Mouse (Mus musculus) CH12.LX (cell line): ENCODE results near the gene Nudt22. TPM values are rescaled to one million over a fixed set of nuclear protein-coding genes. Genes with fewer than 3 reads are reported as not detected.

Source experiments
- DNase-seq: peaks from one replicate; pipeline ENCODE4 v3.0.0-alpha.2; 2013; ENCODE audit errors: extremely low read depth
- H3K27ac ChIP-seq: 2 replicates; pipeline ENCODE4 v1.5.1; 2012; ENCODE audit warnings: low read depth, mild to moderate bottlenecking, control low read depth, moderate library complexity; ENCODE audit not compliant: insufficient read depth
- H3K27me3 ChIP-seq: replicated peaks from 2 replicates; pipeline ENCODE3; 2012; ENCODE audit warnings: inconsistent platforms
- H3K36me3 ChIP-seq, 2 experiments: replicated peaks in 1 of 2; 2 replicates each; pipeline versions ENCODE3 to v1.6.1; 2012; ENCODE audit warnings: inconsistent platforms in 1 of 2, low read length in 1 of 2, mild to moderate bottlenecking in 1 of 2, mixed read lengths in 1 of 2, moderate library complexity in 1 of 2; ENCODE audit not compliant: control insufficient read depth in 1 of 2, insufficient read depth in 1 of 2
- H3K4me1 ChIP-seq, 2 experiments: 2 replicates each; pipeline ENCODE4 v1.6.1; 2012; ENCODE audit warnings: inconsistent platforms in 1 of 2, moderate library complexity in 1 of 2; ENCODE audit not compliant: insufficient read depth in 2 of 2, control insufficient read depth in 1 of 2
- H3K4me2 ChIP-seq: 2 replicates; pipeline ENCODE4 v1.6.1; 2012; ENCODE audit warnings: low read depth, mild to moderate bottlenecking, control low read depth; ENCODE audit not compliant: poor library complexity, insufficient read depth, severe bottlenecking
- H3K4me3 ChIP-seq, 3 experiments: fragments of 150-350 bp in 1 of 3; sonication (generic) in 1 of 3; replicated peaks in 1 of 3; 2 replicates each; pipeline versions ENCODE3 to v1.5.1; 2011 to 2012; ENCODE audit warnings: low read depth in 2 of 3, low read length in 2 of 3, mild to moderate bottlenecking in 2 of 3, moderate library complexity in 2 of 3, control low read depth in 1 of 3, improper control_type of control experiment in 1 of 3, inconsistent platforms in 1 of 3, mixed read lengths in 1 of 3; ENCODE audit not compliant: poor library complexity in 1 of 3
- H3K79me2 ChIP-seq: replicated peaks from 2 replicates; pipeline ENCODE4 v1.6.1; 2012; ENCODE audit warnings: mild to moderate bottlenecking, moderate library complexity; ENCODE audit not compliant: control insufficient read depth, poor library complexity, insufficient read depth, severe bottlenecking; ENCODE audit errors: extremely low read depth
- H3K9ac ChIP-seq: 2 replicates; pipeline ENCODE4 v1.6.1; 2012; ENCODE audit warnings: low read depth, mild to moderate bottlenecking, control low read depth, moderate library complexity; ENCODE audit not compliant: insufficient read depth
- H3K9me3 ChIP-seq: replicated peaks from 2 replicates; pipeline ENCODE3; 2012; ENCODE audit warnings: low read length, inconsistent platforms, mixed read lengths
- BHLHE40 ChIP-seq: IDR thresholded peaks from 2 replicates; pipeline ENCODE4 v1.6.1; 2011; ENCODE audit warnings: mild to moderate bottlenecking, low read depth, low read length, improper control_type of control experiment
- CTCF ChIP-seq, 2 experiments: IDR thresholded peaks in 1 of 2; conservative IDR thresholded peaks in 1 of 2; 2 replicates each; pipeline ENCODE4 v1.5.1; 2011 to 2012; ENCODE audit warnings: low read depth in 2 of 2, low read length in 2 of 2, improper control_type of control experiment in 1 of 2, inconsistent platforms in 1 of 2, mild to moderate bottlenecking in 1 of 2, moderate library complexity in 1 of 2
- ELF1 ChIP-seq: IDR thresholded peaks from 2 replicates; pipeline ENCODE4 v1.6.1; 2014; ENCODE audit warnings: low read depth, mild to moderate bottlenecking, inconsistent platforms, low read length, improper control_type of control experiment
- ETS1 ChIP-seq: conservative IDR thresholded peaks from 2 replicates; pipeline ENCODE4 v1.6.1; 2012; ENCODE audit warnings: low read depth, mild to moderate bottlenecking, inconsistent platforms, low read length, improper control_type of control experiment, moderate library complexity
- GABPA ChIP-seq: IDR thresholded peaks from 2 replicates; pipeline ENCODE4 v1.6.1; 2012; ENCODE audit warnings: low read depth, low read length, improper control_type of control experiment, inconsistent platforms; ENCODE audit not compliant: insufficient replicate concordance
- HCFC1 ChIP-seq: IDR thresholded peaks from 2 replicates; pipeline ENCODE4 v1.6.1; 2012; ENCODE audit warnings: low read depth, mild to moderate bottlenecking, inconsistent platforms, low read length, improper control_type of control experiment
- IRF4 ChIP-seq: IDR thresholded peaks from 2 replicates; pipeline ENCODE4 v1.6.1; 2014; ENCODE audit warnings: low read depth, mild to moderate bottlenecking, inconsistent platforms, low read length, improper control_type of control experiment
- JUND ChIP-seq: conservative IDR thresholded peaks from 2 replicates; pipeline ENCODE4 v1.6.1; 2011; ENCODE audit warnings: low read depth, low read length, improper control_type of control experiment
- KAT2A ChIP-seq: IDR thresholded peaks from 2 replicates; pipeline ENCODE4 v1.6.1; 2012; ENCODE audit warnings: low read length, improper control_type of control experiment, inconsistent platforms; ENCODE audit not compliant: insufficient replicate concordance
- MAFK ChIP-seq: IDR thresholded peaks from 2 replicates; pipeline ENCODE4 v1.6.1; 2011; ENCODE audit warnings: low read length, improper control_type of control experiment; ENCODE audit not compliant: insufficient replicate concordance
- MAX ChIP-seq: IDR thresholded peaks from 2 replicates; pipeline ENCODE4 v1.6.1; 2011; ENCODE audit warnings: low read length, improper control_type of control experiment
- MAZ ChIP-seq: IDR thresholded peaks from 2 replicates; pipeline ENCODE4 v1.6.1; 2012; ENCODE audit warnings: low read depth, mild to moderate bottlenecking, inconsistent platforms, low read length, improper control_type of control experiment, moderate library complexity
- MEF2A ChIP-seq: IDR thresholded peaks from 2 replicates; pipeline ENCODE4 v1.6.1; 2014; ENCODE audit warnings: low read depth, mild to moderate bottlenecking, inconsistent platforms, low read length, improper control_type of control experiment, borderline replicate concordance
- MXI1 ChIP-seq: IDR thresholded peaks from 2 replicates; pipeline ENCODE4 v1.6.1; 2011; ENCODE audit warnings: mild to moderate bottlenecking, low read depth, low read length, improper control_type of control experiment
- NRF1 ChIP-seq: IDR thresholded peaks from 2 replicates; pipeline ENCODE4 v1.6.1; 2014; ENCODE audit warnings: low read depth, mild to moderate bottlenecking, inconsistent platforms, low read length, improper control_type of control experiment, moderate library complexity
- PAX5 ChIP-seq: IDR thresholded peaks from 2 replicates; pipeline ENCODE4 v1.6.1; 2012; ENCODE audit warnings: low read length, inconsistent platforms, mixed read lengths
- POLR2A ChIP-seq: IDR thresholded peaks from 2 replicates; pipeline ENCODE4 v1.6.1; 2011; ENCODE audit warnings: low read depth, mild to moderate bottlenecking, improper control_type of control experiment, low read length
- SIN3A ChIP-seq: IDR thresholded peaks from 2 replicates; pipeline ENCODE4 v1.6.1; 2012; ENCODE audit warnings: low read length, improper control_type of control experiment, inconsistent platforms
- TBP ChIP-seq: conservative IDR thresholded peaks from 2 replicates; pipeline ENCODE4 v1.6.1; 2011; ENCODE audit warnings: low read depth, low read length, improper control_type of control experiment
- USF1 ChIP-seq: IDR thresholded peaks from 2 replicates; pipeline ENCODE4 v1.6.1; 2014; ENCODE audit warnings: low read depth, mild to moderate bottlenecking, inconsistent platforms, low read length, improper control_type of control experiment
- USF2 ChIP-seq: conservative IDR thresholded peaks from 2 replicates; pipeline ENCODE4 v1.6.1; 2011; ENCODE audit warnings: low read depth, low read length, improper control_type of control experiment
- ZC3H11A ChIP-seq: IDR thresholded peaks from 2 replicates; pipeline ENCODE4 v1.6.1; 2012; ENCODE audit warnings: low read depth, mild to moderate bottlenecking, inconsistent platforms, low read length, improper control_type of control experiment
- ZKSCAN1 ChIP-seq: IDR thresholded peaks from 2 replicates; pipeline ENCODE4 v1.6.1; 2012; ENCODE audit warnings: low read depth, inconsistent platforms, low read length, improper control_type of control experiment, borderline replicate concordance
- ZMIZ1 ChIP-seq: IDR thresholded peaks from 2 replicates; pipeline ENCODE4 v1.6.1; 2012; ENCODE audit warnings: low read depth, mild to moderate bottlenecking, inconsistent platforms, low read length, improper control_type of control experiment
- dilution Hi-C: fragments of 300-500 bp; cut with MboI; formaldehyde crosslinking; loops from 2 replicates; pipeline ENCODE4 v1.14.3; 2020; ENCODE audit warnings: low sequenced_read_pairs; ENCODE audit not compliant: extremely low pct_unique_long_range_greater_than_20kb, extremely low pct_ligation_motif_present
- in situ Hi-C: fragments of 300-500 bp; cut with MboI; formaldehyde crosslinking; loops from 3 replicates; pipeline ENCODE4 v1.14.3; 2019; ENCODE audit warnings: low sequenced_read_pairs, low pct_ligation_motif_present, low pct_unique_long_range_greater_than_20kb, mixed read lengths
- polyA plus RNA-seq: library from polyadenylated mRNA; unstranded; fragments of >175 nt; gene quantifications from 2 replicates; pipeline ENCODE4 v1.2.1, GENCODE M21; 2012; ENCODE audit warnings: low read depth; ENCODE audit not compliant: insufficient read length
- total RNA-seq, 2 experiments: library from RNA; depleted of rRNA; stranded (reverse); fragments of 300-350 nt in 1 of 2; fragments of >200 nt in 1 of 2; gene quantifications; 2 replicates each; pipeline ENCODE4 v1.2.3; 2012 to 2014

Nudt22 gene
- total and polyA plus RNA-seq, 3 experiments, result 11.1 to 24.6 (median 11.2) TPM

DNA sequence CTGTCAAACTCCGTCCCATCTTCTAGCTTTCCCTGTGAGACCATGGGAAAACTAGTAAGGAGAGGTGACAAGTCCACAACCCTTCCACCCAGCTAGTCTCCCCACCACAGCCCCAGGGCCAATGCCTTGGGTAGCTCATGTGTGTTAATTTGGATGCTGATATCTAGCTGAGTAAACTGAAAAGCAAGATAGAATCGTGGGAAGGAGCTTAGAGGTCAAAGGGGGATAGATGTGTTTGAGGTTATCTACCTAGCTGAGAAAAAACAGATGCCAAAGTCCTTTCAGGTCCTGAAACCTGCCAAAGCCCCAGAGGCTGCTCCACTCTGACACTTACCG lies 17.3 kb downstream of the Nudt22 start:
- H3K79me2 ChIP-seq, result peaks cover 29% of the 10 kb centered on the region
- peak overlapping the region; percentile 69 for H3K4me2 ChIP-seq
- in situ Hi-C loops, result no loop called here
- peak overlapping the region; percentile 50; the same call in 1 of the 2 replicates for H3K9ac ChIP-seq
- peak overlapping the region; percentile 66 to 83 (median 68) for H3K4me3 ChIP-seq
- TF ChIP-seq ETS1 (no peak), KAT2A (no peak), IRF4 (no peak), ZMIZ1 (no peak), CTCF (conservative IDR thresholded peaks at IDR 0.05 in 1 of 2, IDR thresholded peaks at IDR 0.05 in 1 of 2; ENCODE audit: low read depth in 2 of 2, low read length in 2 of 2) (no peak), SIN3A (no peak), ELF1 (no peak), MAZ (no peak), POLR2A (no peak), TBP (no peak), USF2 (no peak), HCFC1 (no peak), USF1 (no peak), BHLHE40 (no peak), PAX5 (no peak), GABPA (no peak)
- H3K36me3 ChIP-seq, result peaks cover 20 to 42% of the 10 kb centered on the region in 2 experiments
- no peak for DNase-seq
- H3K4me1 ChIP-seq, result peaks cover 15 to 49% of the 10 kb centered on the region in 2 experiments
- H3K9me3 ChIP-seq, result no peaks in the 10 kb centered on the region
- no peaks in the 10 kb centered on the region for H3K27me3 ChIP-seq
- H3K27ac ChIP-seq, result peak overlapping the region; percentile 32; the same call in 1 of the 2 replicates
- dilution Hi-C loops, result no loop called here

- TF ChIP-seq JUND (no peak), BHLHE40 (no peak), MEF2A (no peak), MXI1 (no peak), ZKSCAN1 (no peak), ZC3H11A (no peak), MAFK (no peak), IRF4 (no peak), MAX (no peak), NRF1 (no peak), CTCF (conservative IDR thresholded peaks at IDR 0.05 in 1 of 2, IDR thresholded peaks at IDR 0.05 in 1 of 2; ENCODE audit: low read depth in 2 of 2, low read length in 2 of 2) (no peak)
- Histone ChIP-seq H3K79me2 (peaks cover 29% of the 10 kb centered on the region), H3K4me1 (peaks cover 15 to 49% of the 10 kb centered on the region in 2 experiments), H3K27me3 (no peaks in the 10 kb centered on the region), H3K4me2 (peak overlapping the region; percentile 69), H3K4me3 (no peak overlapping the region), H3K9ac (peak overlapping the region; percentile 50; the same call in 1 of the 2 replicates), H3K27ac (peak overlapping the region; percentile 32; the same call in 1 of the 2 replicates), H3K9me3 (no peaks in the 10 kb centered on the region), H3K36me3 (peaks cover 18 to 38% of the 10 kb centered on the region in 2 experiments)
- dilution Hi-C loops, result no loop called here
- in situ Hi-C loops, result no loop called here
- DNase-seq, result no peak
These were observed 17.9 kb downstream of the Nudt22 start for GRCm38 (mm10) chr19:6977759-6978638.
